Mouse (Mus musculus): ENCODE measurements around the gene Eps15l1.

The Eps15l1 gene

DNA sequence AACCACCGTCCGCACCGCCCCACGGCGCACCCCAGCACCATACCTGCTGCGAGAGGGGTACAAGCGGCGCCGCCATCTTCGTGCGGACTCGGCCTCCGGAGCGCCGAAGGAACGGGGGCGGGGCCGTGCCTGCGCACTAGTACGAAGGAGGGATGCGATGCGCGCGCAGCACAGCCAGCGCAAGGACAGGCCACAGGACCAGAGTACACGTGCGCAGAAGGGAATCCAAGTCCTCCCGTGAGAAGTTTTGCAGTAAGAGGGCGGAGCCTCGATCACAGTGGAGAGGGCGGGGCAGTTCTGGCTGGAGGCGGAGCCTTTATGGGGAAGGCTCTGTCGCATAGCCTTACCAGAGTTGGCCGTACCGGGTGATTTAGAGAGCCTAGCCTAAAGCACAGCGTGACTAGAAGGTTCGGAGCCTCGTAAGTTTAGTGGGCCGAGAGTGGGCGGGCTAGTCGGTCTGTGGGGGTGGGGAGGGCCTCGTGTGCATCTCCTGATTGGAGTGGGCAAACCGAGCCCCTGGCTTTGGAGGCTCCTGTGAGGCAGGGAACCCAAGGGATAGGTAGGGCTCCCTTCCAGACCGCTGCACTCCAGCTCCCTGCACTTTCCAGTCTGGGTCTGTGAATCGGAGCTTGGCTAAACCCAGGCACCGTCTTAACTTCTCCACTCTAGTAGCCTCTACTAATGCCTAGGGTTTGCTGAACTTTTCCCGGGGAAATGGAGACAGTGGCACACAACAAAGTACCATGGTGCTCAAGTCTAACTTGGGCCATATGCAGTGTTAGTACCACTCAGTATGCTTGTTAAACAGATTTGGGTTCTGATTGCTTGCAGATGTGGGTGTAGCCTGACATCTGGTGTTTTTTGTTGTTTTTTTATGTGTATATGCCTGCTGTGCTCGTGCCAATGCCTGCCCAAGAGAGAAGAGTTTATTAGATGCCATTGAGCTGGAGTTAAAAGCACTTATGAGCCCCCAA, at the start of gene Eps15l1:
Gene Eps15l1, minus strand, starts transcription at position 99 of the 974 bp plus-strand sequence.
- DNase-seq (ENCODE audit: low spot score), result peak; percentile 99

DNA sequence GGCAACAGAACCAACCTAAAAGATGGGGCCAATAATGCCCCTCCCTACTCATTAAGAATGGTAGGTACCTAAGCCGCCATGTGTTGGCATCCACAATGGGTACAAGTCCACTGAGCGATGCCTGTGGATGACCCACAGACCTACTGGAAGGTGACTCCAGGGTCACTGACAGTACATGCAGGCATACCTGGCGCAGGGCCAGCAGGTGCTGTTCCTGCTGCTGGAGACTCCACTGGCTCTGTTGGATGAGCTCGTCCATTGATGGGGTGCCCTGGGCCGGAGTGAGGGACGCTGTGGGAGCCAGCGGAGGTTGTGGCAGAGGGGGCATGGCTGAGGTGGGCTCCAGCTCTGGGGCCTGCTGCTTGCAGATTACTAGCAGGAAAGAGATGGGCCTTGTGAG, 49.4 kb upstream of the Eps15l1 start:
- no peak for DNase-seq (ENCODE audit: low spot score)

DNA sequence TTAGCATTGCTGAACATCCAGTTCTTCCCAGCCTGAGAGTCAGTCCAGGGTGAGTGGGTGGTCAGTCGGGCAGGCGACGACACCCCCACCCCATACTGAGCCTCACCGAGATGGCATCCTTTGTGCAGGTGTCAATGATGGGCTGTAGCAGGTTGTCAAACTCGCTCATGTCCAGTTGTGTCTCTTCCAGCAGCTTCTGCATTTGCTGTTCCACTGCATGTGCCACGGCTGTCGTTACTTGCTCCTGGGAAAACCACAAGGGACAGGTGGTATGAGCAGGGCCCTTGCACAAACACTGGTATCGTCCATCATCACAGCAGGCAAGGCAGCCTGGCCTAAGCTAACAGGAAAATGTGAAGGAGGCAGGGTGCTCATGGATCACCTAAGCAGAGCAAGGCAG, 48.7 kb upstream of the Eps15l1 start:
- DNase-seq (ENCODE audit: low spot score), result no peak

DNA sequence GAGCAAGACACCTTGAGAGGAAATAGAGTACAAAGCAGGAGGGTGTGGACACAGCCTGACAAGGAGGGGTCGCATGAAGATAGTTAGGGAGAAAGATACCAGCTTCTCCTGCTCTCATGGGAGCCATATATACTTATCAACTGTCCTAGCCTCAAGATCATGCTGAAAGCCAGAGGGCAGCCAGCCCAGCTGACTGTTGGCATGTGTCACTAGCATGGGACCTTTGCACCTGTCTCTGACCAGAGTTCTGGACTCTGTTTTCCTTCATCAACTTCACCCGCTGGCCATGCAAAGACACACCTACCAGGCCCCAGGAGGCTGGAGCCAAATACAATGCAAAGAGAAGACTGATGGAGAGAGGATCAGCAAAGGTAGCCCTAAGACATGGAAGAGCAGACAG, 48.0 kb upstream of the Eps15l1 start:
- no peak for DNase-seq (ENCODE audit: low spot score)

DNA sequence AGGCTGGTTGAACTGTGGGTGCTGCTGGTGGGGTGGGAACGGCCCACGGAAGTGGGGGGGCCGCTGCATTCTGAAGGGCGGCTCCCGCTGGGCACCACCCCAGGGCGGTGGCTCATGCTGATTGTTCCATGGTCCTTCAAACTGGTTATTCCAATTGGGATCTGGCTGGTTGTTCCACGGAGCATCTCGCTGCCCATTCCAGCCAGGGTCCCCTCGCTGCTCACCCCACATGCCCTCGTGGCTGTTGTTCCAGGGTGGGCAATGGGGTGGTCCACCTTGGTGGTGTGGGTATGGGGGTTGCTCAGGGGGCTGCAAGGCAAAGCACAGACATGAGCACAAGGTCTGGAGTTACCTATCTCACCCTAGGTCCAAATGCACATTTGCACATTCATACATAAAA, 43.0 kb upstream of the Eps15l1 start:
- no peak for DNase-seq (ENCODE audit: low spot score)

DNA sequence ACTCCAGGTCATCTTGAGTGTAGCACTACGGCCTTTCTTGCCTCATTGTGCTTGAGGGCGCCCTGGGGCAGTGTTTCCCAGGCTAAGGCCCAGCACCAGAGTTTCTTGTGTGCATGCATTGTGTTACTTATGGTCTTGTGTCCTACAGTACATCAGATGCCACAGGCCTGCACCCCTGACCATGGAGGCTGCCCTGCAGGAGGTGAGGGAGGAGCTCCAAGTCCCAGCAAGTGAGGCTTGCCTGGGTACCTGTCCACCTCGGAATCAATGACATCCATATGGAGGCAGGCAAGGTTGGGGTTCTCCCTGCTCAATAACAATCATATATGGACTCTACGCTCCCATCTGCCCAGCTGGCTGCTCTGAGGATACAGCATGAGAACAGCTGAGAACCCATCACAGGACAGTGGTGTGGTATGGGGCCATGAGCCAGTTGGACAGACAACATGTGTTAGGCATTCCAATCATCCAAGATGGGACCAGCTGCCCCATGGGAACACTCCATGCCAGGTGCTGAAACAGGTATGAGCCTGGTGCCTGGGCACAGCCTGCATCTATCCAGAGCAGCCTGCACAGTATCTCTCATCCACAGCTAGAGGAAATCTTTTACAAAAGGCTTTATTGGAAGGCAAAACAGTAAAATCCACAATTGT, 38.7 kb upstream of the Eps15l1 start:
- no peak for DNase-seq (ENCODE audit: low spot score)

DNA sequence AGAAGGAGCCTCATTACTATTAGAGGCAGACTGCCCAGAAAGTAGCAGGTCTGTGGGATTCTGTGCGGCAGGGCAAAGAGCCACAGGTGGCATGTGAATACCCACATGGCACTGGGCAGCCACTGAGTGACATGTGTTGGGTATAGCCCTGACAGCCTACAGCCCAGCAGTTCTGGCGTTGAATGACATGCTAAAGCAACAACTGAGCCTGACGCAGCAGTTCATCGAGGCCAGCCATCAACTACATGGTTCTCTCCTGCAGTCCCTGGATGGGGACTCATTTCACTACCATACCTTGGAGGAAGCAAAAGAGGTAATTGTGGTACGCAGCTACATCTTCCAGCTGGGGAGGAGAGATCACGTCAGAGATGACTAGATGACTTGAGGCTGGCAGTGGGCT, 37.2 kb upstream of the Eps15l1 start:
- no peak for DNase-seq (ENCODE audit: low spot score)

DNA sequence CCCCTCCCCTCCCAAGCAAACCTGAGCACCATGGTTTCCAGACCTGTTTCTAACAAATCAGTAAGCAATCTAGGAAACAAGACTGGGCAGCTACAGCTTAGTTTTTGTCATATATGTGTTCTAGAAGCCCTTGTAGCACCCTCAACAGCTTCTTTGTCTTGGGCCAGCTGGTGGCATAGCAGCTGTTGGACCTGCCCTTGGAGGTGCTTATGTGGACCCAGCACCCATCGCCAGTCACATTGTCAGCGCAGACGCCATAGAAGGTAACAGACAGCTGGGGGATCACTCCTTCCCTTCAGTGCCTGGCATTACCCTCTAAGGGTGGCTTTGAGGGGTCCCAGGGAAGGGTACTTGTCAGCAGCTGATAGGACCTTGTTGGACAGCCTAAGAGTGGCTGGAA, 36.5 kb upstream of the Eps15l1 start:
- no peak for DNase-seq (ENCODE audit: low spot score)

DNA sequence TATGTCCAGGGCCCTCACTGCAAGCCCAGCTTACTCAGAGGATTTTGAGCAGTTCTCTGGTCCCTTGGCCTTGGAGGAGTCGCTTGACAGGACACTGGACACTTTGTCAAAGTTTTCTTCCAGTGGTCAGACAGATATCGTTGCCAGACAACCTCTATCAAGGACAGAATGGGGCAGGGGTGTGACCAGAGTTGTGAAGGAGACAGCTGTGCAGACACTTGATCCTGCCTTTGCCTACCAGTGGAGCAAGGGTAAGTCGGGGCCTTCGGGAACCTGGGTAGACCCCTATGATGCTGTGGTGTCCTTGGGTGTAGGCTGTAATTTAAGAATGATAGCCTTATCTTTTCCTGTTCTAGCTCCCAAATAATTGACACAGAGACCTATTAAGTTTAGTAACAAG, 34.1 kb upstream of the Eps15l1 start:
- DNase-seq (ENCODE audit: low spot score), result peak; percentile 55

DNA sequence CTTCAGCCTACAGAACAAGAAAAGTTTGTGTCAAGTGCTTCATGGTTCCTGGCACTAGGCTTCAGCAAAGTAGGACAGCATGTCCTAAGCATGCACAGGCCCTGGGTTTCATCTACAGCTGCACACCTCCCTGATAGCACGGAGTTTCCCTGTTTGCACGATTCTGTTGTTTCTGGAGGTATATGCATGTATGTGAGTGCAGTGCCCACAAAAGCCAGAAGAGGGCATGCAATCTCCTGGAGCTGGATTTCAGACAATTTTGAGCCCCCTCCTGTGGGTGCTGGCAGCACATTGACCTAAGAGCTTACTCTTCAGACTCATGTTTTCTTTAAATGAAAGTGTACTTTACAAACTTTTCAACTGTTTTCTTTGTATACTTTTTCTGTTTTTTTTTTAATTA, 32.6 kb upstream of the Eps15l1 start:
- DNase-seq (ENCODE audit: low spot score), result no peak

DNA sequence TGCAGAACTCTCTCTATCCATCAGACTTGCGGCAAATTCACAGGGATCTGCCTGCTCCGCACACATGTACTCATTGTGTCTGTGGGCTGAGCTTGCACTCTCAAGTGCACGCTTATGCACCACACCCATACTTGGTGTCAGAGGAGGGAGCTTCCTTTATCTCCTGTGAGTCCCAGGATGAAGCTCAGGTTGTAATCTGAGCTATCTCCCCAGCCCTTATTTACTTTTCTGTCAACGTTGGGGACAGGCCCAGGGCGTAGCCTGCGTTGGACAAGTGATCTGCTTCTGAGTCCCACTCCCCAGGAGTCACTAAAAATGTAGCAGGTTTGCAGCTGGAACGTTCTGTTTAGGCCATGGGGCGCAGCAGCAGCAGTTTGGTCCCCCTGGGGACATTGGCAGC, 30.3 kb upstream of the Eps15l1 start:
- no peak for DNase-seq (ENCODE audit: low spot score)

DNA sequence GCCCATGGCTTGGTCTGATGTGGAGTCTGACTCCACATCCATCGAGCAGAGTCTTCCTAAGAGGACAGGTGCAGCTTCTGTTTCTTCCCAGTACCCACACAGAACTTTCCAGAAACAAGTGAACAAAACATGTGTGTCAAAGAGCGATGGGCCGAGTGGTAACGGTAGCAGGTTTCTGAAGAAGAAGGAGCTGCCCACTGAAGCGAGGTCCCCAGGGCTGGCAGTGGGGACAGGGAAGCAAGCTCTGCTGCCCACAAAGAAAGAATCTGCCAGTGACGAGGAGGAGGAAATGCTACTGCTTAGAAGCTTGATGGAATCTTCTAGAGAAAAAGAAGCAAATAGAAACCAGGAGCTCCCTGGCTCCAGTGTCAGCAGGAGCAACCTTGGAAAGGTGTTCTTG, 23.8 kb upstream of the Eps15l1 start:
- DNase-seq (ENCODE audit: low spot score), result no peak

DNA sequence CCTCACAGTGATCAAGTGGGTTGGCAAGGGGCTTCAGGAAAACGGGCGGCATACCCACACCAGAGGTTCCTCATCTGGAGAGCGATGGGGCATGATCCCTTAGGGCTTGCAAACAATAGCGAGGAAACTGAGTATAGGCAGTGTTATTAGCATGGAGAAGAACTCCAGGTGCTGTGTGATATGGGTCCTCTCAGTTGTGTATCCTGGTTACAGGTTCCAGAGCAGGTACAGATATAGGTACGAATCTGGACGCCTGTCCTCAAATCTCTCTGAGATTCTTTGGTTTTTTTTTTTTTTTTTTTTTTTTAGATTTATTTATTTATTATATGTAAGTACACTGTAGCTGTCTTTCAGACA, 22.7 kb upstream of the Eps15l1 start:
- no peak for DNase-seq (ENCODE audit: low spot score)

DNA sequence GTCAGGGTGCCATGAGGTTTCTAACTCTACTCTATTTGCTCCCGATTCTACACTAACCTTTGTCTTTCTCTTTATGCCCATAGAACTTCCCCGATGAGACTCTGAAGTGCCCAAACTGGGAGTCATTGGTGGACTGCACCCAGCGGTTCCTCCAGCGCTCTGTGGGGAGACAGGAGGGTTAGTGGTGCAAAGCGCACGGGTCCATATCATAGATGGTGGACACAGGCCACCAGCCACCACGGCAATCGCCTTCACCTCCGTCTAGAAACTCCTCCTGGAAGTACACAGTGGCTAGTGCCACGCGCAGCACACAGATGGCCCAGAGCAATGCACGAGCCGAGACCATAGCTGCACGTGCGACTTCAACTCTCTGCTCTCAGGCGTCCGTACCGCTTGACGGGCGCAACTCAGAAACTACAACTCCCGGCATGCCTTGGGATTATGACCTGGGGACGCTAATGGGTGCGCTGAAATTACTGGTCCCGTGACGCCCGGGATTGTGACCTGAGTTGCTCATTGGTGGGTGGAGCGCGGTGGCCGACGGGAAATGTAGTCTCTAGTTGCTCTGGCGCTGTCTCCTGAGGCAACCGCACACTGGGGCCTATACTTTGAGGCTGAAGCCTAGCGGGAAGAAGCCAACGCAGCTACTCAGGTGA, 22.2 kb upstream of the Eps15l1 start, which contains the start of the genes Calr3 and 1700030K09Rik:
Gene Calr3, minus strand, starts transcription at position 533 of the 656 bp plus-strand sequence.
Gene 1700030K09Rik, plus strand, starts transcription at position 543 of the 656 bp plus-strand sequence.
- DNase-seq (ENCODE audit: low spot score), result peak; percentile 98

DNA sequence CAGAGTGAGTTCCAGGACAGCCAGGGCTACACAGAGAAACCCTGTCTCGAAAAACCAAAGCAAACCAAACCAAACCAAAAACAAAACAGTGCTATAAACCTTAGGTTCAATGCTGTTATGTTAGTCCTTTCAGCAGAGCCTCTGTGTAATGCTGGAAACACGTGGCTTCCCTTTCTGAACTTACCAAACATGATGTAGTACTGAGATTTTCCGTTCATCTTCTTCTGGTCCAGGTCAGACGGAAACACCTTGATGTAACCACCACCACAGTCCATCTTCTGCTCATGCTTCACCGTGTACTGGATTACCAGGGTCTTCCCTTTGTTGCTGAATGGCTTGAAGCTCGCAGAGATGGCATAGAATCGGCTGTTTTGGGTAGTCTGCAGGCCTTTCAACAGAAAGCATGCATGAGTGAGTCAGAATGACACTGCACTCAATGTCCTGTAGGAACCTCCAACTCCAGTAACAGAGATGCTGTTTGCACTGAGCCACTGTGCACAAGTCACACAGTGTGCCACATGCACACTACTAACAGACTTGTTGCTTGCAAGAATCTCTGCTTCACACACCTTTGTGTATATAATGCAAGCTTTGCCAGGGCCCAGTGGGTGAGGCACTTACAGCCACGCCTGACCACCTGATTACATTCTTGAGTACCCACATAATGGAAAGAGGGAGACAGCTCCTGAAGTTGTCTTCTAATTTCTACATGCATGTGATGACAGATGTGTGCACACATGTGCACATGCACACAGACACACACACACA, 17.2 kb upstream of the Eps15l1 start:
- DNase-seq (ENCODE audit: low spot score), result no peak

DNA sequence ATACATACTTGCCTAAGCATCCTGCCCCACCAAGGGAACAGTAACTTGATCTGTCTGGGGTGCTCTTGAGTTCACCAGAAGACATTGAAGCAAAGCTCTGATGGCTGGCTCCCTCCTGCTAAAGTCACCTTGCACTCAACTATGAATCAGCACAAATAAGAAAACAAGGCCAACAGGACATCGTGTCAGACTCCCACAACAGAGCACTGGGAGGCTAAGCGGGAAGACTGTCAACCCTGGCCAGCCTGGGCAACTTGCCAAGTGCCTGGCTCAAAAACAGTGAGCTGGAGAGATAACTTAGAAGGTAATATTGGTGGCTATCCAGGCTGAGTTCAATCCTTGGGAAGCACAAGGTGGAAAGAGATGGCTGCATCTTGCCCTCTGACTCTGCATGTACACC, 13.7 kb upstream of the Eps15l1 start:
- peak; percentile 62 for DNase-seq (ENCODE audit: low spot score)

DNA sequence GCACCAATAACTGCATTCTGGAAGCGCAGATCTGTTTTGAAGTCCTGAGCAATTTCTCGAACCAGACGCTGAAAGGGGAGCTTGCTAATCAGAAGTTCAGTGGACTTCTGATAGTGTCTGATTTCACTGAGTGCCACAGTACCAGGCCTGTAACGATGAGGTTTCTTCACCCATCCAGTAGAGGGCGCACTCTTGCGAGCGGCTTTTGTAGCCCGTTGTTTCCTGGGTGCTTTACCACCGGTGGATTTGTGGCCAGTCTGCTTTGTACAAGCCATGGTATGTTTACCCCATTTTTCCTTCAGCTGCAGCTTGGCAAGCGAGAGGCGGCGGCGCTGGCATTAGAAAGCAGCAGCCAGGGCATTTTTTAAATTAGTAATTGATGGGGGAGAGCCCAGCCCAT, 8.4 kb upstream of the Eps15l1 start:
- DNase-seq (ENCODE audit: low spot score), result no peak

DNA sequence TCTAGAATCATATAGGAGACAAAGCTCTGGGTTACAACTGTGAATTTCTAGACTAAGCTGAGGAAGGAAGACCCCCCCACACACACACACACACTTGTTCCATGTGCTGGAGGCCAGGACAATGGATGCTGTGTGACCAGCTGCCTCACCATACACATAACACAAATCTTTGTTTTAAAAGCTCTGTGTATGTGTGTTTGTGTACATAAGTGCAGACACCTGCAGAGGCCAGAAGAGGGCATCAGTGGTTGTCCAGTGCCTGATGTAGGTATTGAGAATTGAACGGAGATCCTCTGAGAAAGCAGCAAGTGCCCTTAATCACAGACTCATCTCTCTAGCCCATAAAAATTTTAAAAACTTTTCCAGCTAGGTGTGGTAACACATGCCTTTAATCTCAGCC, 1.7 kb upstream of the Eps15l1 start:
- no peak for DNase-seq (ENCODE audit: low spot score)

DNA sequence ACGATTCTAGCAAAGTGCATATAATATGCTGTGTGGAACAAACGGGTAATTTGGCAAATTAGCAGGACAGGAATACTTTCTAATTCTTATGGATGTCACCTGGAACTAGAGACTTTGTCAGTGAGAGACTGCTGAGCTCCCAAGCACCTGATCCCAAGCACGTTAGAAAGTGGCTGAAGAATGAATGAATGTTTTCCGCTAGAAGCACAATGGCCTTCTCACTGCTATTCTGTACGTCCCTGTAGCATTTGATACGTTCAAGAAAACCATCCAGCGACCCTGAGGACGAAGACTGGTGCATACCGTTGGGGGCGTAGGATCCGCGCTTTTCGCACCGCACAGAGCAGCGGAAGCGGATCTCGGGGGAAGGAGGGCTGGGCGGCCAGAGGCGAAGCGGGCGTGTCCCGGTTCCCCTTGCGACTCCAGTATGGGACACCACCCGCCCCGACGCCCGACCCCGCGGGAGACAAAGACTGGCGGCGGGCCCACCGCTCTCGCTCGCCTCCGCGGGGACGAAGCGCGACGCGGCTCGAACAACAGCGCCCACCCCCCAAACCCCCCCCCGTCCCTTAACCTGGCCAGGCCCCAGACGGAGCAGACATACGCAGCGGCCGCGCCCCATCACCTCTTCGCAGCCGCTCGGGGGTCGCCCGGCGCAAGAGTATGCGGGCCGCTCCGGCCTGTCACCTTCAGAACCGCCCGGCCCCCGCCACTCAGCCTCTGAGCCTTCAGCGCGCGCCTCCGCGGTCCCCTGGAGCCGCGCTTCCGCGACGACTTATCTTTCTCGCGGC, 494 bp downstream of the Eps15l1 start:
- peak; percentile 63 for DNase-seq (ENCODE audit: low spot score)

DNA sequence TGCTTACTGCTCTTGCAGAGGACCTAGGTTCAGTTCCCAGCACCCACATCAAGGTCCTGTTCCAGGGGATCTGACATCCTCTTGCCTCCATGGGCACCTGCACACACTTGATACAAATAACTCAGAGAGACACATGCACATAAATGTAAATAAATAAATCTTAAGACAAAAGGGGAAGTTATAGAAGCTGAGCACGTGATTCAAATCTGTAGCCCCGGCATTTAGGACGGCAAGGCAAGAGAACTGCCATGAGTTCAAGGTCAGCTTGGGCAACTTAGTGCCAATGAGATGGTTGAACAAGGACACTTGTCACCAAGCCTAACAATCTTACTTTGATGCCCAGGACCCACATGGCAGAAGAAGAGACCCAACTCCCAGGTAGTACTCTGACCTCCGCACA, 3.2 kb downstream of the Eps15l1 start:
- DNase-seq (ENCODE audit: low spot score), result no peak

DNA sequence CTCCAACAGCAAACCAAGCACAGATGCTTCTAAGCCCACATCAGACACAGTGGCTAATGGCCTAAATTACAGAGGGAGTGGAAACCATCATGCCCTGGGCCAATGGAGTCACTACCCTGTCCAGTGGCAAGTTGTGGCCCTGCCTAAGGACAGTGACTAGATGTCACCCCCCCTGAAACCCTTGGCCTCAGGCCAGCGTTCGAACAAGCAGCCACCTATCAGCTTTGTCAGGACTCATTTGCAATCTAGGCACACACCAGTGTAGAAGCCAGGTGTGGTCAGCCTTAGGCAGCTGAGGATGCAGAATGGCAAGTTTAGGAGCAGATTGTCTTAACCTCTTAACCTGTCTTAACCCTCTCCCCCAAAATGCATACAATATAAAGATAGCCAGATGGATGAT, 6.0 kb downstream of the Eps15l1 start:
- no peak for DNase-seq (ENCODE audit: low spot score)

Data from testis, postnatal 14 days (tissue).